Mouse (Mus musculus) cerebellum, adult 2 months (tissue): ENCODE measurements around the gene Igdcc3. TPM values are rescaled to one million over a fixed set of nuclear protein-coding genes. Genes with fewer than 3 reads are reported as not detected.
A peak's percentile ranks its signal among the peaks of the same experiment; 100 is the strongest.

Experiments
- DNase-seq, 2 experiments: peaks; one replicate each; pipeline ENCODE4 v3.0.0; 2021
- H3K27ac ChIP-seq: fragments of 200-500 bp; 2 replicates; pipeline ENCODE4 v1.5.1; 2012; ENCODE audit warnings: low read length, control low read depth, inconsistent platforms; ENCODE audit not compliant: insufficient read depth
- H3K27me3 ChIP-seq: fragments of 200-500 bp; 2 replicates; pipeline ENCODE4 v1.6.1; 2012; ENCODE audit warnings: inconsistent platforms, mild to moderate bottlenecking, low read length, moderate library complexity; ENCODE audit not compliant: control insufficient read depth, insufficient read depth
- H3K4me1 ChIP-seq: fragments of 200-500 bp; 2 replicates; pipeline ENCODE4 v1.6.1; 2011; ENCODE audit warnings: low read length; ENCODE audit not compliant: control insufficient read depth, insufficient read depth
- H3K4me3 ChIP-seq: fragments of 200-500 bp; replicated peaks from 2 replicates; pipeline ENCODE3; 2011; ENCODE audit warnings: mild to moderate bottlenecking, low read depth, low read length, control low read depth; ENCODE audit not compliant: insufficient read depth
- CTCF ChIP-seq: fragments of 200-500 bp; IDR thresholded peaks from 2 replicates; pipeline ENCODE4 v1.5.1; 2011; ENCODE audit warnings: low read depth, mild to moderate bottlenecking, control low read depth, low read length, moderate library complexity, borderline replicate concordance; ENCODE audit not compliant: insufficient read depth
- POLR2A ChIP-seq: fragments of 200-500 bp; IDR thresholded peaks from 2 replicates; pipeline ENCODE4 v1.6.1; 2011; ENCODE audit warnings: low read length, control low read depth, borderline replicate concordance; ENCODE audit not compliant: insufficient read depth
- WGBS: fragments of 180-500 bp; shearing (Covaris S2); methylation state at CpG from one replicate; pipeline ENCODE4 v1.1.7; 2018; 5-methylcytosine and 5-hydroxymethylcytosine counted together
- polyA plus RNA-seq: library from polyadenylated mRNA; depleted of rRNA; stranded (reverse); fragments of >200 nt; gene quantifications from 2 replicates; pipeline ENCODE4 v1.2.3, GENCODE M21; 2012

Gene Igdcc3
- polyA plus RNA-seq, 1 experiment = 1.8 TPM

GRCm38 (mm10) chr9:65107893-65108292 lies 33.1 kb upstream of the Igdcc3 start:
- Histone ChIP-seq H3K27ac (no peak overlapping the region), H3K4me1 (no peaks in the 10 kb centered on the region), H3K27me3 (no peaks in the 10 kb centered on the region), H3K4me3 (no peak overlapping the region)
- TF ChIP-seq POLR2A = no peak
- no peak for TF ChIP-seq CTCF
- WGBS = 93% methylated on average over 1 of the region's 1 CpGs
- no peak for DNase-seq

GRCm38 (mm10) chr9:65109132-65110072 lies 31.6 kb upstream of the Igdcc3 start:
- 21% methylated on average over 24 of the region's 24 CpGs for WGBS
- H3K4me3 ChIP-seq = no peak overlapping the region
- peak in 1 of 2 experiments; percentile 58 for DNase-seq
- H3K4me1 ChIP-seq = no peaks in the 10 kb centered on the region
- no peak for TF ChIP-seq POLR2A
- TF ChIP-seq CTCF = no peak
- H3K27me3 ChIP-seq = no peaks in the 10 kb centered on the region
- no peak overlapping the region; the same call in 1 of the 2 replicates for H3K27ac ChIP-seq

GRCm38 (mm10) chr9:65111698-65112097 lies 29.3 kb upstream of the Igdcc3 start:
- Histone ChIP-seq H3K4me1 (no peaks in the 10 kb centered on the region), H3K4me3 (no peak overlapping the region), H3K27me3 (no peaks in the 10 kb centered on the region), H3K27ac (no peak overlapping the region)
- TF ChIP-seq POLR2A (no peak), CTCF (no peak)
- WGBS = 75% methylated on average over 5 of the region's 5 CpGs
- no peak for DNase-seq

- Histone ChIP-seq H3K4me1 (no peaks in the 10 kb centered on the region), H3K4me3 (no peak overlapping the region), H3K27me3 (no peaks in the 10 kb centered on the region), H3K27ac (no peak overlapping the region)
- TF ChIP-seq CTCF (no peak), POLR2A (no peak)
- DNase-seq = no peak
- WGBS = 95% methylated on average over 2 of the region's 2 CpGs
Observed at GRCm38 (mm10) chr9:65113694-65114093, 27.3 kb upstream of the Igdcc3 start.

GRCm38 (mm10) chr9:65115891-65116290 lies 25.1 kb upstream of the Igdcc3 start:
- no peak for DNase-seq
- no peak overlapping the region for H3K27ac ChIP-seq
- no peaks in the 10 kb centered on the region for H3K4me1 ChIP-seq
- H3K4me3 ChIP-seq = no peak overlapping the region
- TF ChIP-seq POLR2A (no peak), CTCF (no peak)
- WGBS = 78% methylated on average over 2 of the region's 2 CpGs
- no peaks in the 10 kb centered on the region for H3K27me3 ChIP-seq

DNA sequence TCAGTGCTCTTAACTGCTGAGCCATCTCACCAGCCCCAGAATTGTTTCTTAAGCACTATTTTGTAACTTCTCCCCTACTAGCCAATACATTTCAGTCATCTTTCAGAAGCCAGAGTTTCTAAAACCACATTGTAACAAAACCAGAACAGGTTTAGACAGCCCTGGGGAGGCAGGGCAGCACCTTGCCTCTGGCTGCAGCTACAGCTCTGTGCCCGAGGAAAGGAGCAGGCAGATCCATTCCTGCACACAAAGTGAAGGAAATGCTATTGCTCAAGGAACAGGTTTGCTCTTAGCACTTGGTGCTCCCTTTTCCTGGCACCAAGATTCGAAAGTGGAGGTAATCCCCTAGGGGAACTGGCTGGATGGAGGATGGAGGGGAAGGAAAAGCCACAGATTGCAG lies 23.5 kb upstream of the Igdcc3 start:
- no peak overlapping the region for H3K4me3 ChIP-seq
- 66% methylated on average over 2 of the region's 2 CpGs for WGBS
- TF ChIP-seq CTCF = no peak
- no peaks in the 10 kb centered on the region for H3K27me3 ChIP-seq
- no peak overlapping the region for H3K27ac ChIP-seq
- DNase-seq = no peak
- H3K4me1 ChIP-seq = no peaks in the 10 kb centered on the region

GRCm38 (mm10) chr9:65120935-65121334 lies 20.1 kb upstream of the Igdcc3 start:
- H3K27ac ChIP-seq = no peak overlapping the region
- 12% methylated on average over 3 of the region's 3 CpGs for WGBS
- H3K27me3 ChIP-seq = no peaks in the 10 kb centered on the region
- H3K4me3 ChIP-seq = no peak overlapping the region
- no peaks in the 10 kb centered on the region for H3K4me1 ChIP-seq
- DNase-seq = peak; percentile 67 to 69
- TF ChIP-seq CTCF (peak; percentile 84), POLR2A (no peak)

- TF ChIP-seq CTCF = no peak
- TF ChIP-seq POLR2A = no peak
- Histone ChIP-seq H3K27me3 (no peaks in the 10 kb centered on the region), H3K4me3 (no peak overlapping the region), H3K4me1 (no peaks in the 10 kb centered on the region), H3K27ac (no peak overlapping the region)
- DNase-seq = peak in 1 of 2 experiments; percentile 14
- 39% methylated on average over 18 of the region's 18 CpGs for WGBS
Observed at GRCm38 (mm10) chr9:65122545-65122944, 18.4 kb upstream of the Igdcc3 start.
